Mouse (Mus musculus) brain, embryonic 14.5 days (tissue): Measurements from ENCODE around the gene Dcpp2. TPM values are rescaled to one million over a fixed set of nuclear protein-coding genes. Genes with fewer than 3 reads are reported as not detected.
A peak's percentile ranks its signal among the peaks of the same experiment; 100 is the strongest.
"Not testable (repeated sequence)": the region's sequence is repeated elsewhere in the genome, so short reads cannot be mapped to it uniquely, and the experiment has no call there.

Experiments
- DNase-seq: peaks from one replicate; pipeline ENCODE4 v3.0.0-alpha.2; 2011; ENCODE audit warnings: low read depth
- CTCF ChIP-seq: fragments of 200-500 bp; IDR thresholded peaks from 2 replicates; pipeline ENCODE4 v1.5.1; 2012; ENCODE audit warnings: inconsistent platforms, mild to moderate bottlenecking, moderate library complexity, borderline replicate concordance; ENCODE audit not compliant: insufficient read depth, insufficient read length; ENCODE audit errors: extremely low read depth
- POLR2A ChIP-seq: fragments of 200-500 bp; IDR thresholded peaks from 2 replicates; pipeline ENCODE4 v1.6.1; 2012; ENCODE audit warnings: mild to moderate bottlenecking, inconsistent platforms, borderline replicate concordance; ENCODE audit not compliant: poor library complexity, insufficient read depth, insufficient read length, severe bottlenecking; ENCODE audit errors: extremely low read depth
- polyA plus RNA-seq: library from polyadenylated mRNA; depleted of rRNA; stranded (reverse); fragments of >200 nt; gene quantifications from 2 replicates; pipeline ENCODE4 v1.2.3, GENCODE M21; 2012

Dcpp2 gene
- polyA plus RNA-seq, 1 experiment, result not detected

DNA sequence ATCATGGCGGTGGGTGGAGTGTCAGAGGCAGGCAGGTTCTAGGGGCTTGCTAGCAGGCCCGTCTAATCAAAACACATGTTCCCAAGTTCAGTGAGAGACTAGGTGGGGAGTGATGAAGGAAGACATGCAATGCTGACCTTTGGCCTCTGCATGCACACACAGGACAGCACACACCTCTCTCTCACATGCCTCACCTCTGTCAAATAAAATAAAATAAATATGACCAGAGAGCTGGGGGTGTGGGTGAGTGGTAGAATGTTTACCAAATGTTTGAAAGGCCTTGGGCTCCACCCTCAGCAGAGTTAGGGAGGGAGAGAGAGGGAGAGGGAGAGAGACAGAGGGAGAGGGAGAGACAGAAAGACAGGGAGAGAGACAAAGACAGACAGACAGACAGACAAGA is 22.8 kb upstream of the Dcpp2 start:
- TF ChIP-seq POLR2A, result no peak
- no peak for TF ChIP-seq CTCF
- no peak for DNase-seq

DNA sequence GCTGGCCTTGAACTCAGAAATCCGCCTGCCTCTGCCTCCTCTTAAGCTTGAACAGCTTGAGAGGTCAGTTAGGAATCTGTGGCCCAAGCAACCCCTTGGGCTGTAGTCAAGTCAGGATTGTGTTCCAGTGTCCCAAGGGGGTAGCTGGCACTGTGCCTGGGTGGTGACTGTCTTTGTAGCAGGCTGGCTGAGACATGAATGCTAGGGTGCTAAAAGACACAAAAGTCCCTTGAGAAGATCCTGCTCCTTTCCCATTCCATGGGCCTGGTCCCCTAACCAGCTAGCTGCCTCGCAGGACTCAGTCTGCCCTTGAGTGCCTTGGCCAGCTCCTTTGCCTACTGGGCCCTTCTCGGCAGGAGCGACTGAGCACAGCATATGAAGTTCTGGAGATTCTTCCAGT is 17.8 kb upstream of the Dcpp2 start:
- TF ChIP-seq CTCF (no peak), POLR2A (no peak)
- DNase-seq, result no peak

DNA sequence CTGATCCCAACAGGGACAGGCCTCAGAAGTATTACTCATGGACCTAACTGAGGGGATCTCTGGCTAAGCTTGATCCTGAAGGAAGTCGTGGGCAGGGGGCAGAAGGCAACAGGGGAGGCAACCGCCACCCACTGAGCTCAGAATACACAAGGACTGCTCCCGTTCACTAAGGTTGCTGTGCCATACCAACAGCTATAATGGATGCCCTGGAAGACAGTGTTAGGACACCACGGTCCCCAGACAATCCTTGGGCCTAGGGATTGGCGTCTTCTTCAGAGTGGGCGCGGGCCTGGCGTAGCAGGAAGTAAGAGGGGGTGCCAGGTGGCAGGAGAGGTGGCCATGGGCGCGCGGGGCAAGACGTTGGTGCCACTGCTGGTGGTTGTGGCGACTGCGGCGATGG is 12.9 kb upstream of the Dcpp2 start, which contains the start of gene Prss21:
Gene Prss21 (plus strand): TSS at position 301 of the 400 bp plus-strand sequence.
- no peak for TF ChIP-seq CTCF
- no peak for TF ChIP-seq POLR2A
- DNase-seq, result no peak

DNA sequence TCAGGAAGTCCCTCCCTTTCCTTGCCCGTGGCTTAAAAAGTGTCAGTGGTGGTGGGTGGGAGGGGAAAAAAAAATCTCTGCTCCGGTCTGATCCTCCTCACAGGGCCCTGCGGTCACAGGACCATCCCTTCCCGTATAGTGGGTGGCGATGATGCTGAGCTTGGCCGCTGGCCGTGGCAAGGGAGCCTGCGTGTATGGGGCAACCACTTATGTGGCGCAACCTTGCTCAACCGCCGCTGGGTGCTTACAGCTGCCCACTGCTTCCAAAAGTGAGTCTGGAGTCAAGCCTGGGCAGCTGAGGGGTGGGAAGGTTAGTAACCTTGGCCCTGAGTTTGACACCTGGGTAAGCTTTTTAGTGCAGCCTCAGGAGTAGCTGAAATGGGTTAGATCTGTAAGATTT is 12.2 kb upstream of the Dcpp2 start:
- TF ChIP-seq POLR2A, result no peak
- TF ChIP-seq CTCF, result no peak
- no peak for DNase-seq

DNA sequence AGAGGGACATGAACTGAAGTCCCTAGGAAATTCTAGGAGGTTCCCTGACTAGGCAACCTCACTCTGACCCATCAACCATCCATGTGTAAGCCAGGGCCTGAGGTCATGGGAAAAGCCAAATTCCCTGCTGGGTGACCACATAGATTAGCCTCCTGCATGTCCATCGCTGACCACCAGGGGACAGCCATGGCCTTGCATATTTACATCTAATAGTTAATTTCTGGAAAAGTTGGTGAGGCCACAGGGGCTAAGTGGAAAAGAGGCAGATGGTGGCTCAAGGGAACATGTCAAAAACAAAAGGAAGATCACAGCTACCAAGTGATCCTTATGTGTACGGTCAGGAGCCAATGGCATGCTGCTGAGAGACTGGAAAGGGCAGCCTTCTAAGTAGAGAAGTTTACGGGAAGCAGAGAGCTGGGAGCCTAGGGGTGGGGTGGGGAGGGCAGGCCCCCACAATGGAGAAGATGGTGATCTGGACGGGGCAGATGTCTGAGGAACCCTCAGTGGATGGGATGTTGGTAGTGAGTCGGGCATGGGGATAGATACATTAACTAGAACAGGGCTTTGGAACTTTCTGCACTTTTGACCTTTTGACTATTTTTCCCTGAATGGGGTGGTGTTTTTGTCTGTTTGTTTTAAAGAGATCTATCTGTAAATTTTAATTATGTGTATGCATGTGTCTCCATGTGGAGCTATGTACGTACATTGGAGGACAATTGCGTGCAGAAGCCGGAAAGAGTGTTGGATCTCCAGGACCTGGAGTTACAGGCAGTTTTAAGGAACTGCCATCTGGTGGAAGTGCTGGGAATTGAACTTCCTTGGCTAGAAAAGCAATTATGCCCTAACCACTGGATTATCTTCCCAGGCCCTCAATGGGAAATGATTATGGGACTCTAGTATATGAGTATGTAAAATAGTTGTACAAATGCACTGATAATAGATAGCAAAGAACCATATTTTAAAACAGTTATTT is 6.5 kb upstream of the Dcpp2 start:
- TF ChIP-seq POLR2A (no peak), CTCF (peak; percentile 68; the same call in 1 of the 2 replicates)
- peak; percentile 56 for DNase-seq

DNA sequence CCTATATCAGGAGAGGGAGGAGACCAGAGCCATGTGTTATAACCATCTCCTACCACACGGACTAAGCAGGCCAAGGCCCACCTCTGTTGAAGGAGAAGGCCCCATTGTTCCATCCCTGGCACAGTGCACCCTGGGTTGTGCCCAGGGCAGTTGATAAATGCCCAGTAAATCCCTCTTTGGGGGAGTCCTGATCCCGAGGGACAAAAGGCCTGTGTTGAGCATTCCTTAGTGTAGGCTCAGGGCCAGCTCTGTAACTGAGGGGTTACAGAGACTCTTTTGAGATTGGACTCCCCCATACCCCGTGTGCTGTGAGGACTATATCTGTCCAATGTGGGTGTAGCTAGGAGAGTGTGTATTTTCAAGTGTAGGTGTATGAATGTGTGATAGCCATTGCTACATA is 3.9 kb upstream of the Dcpp2 start:
- DNase-seq, result peak; percentile 65
- TF ChIP-seq POLR2A (no peak), CTCF (no peak)

DNA sequence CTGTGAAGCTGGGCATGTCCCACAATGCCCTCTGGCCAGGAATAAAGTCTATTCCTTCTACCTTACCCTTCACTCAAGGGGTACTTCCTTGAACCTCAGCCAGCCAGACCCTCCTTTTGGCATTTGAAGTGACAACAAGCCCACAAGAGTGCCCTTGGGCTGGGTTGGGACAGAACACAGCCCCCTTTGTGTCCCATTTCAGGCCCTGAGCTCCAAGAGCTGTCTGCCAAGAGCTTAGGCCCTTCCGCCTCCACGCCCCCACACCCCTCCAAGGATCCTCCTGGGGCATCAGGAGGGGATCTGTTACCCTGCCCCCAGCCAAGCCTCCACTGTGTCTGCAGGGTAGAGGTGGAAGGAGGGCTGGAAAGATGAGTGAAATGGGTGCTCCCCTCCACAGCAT is 3.5 kb upstream of the Dcpp2 start:
- TF ChIP-seq CTCF (no peak), POLR2A (no peak)
- DNase-seq, result peak; percentile 64

DNA sequence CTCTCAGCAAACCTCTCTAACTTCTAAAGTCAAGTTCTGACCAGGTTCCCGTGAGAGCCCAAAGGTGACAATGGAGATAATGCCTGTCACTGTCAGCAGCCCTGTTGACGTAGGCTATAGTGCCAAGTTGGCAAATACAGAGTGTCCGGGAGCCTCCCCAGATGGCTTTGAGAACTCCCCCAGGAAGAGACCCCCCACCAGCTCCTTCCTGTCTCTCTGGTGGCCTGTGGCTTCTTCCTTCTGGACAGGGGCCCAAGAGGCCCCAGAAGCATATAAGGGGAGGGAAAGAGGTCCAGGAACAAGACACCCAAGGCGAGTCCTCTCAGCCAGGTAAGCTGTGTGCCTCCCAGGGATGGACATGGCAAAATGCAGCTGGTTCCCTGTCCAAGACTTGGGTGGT is 36.5 kb downstream of the Dcpp2 start, which contains the start of gene Dcpp3:
Gene Dcpp3 (plus strand): TSS at position 301 of the 400 bp plus-strand sequence.
- DNase-seq, result not testable (repeated sequence)

DNA sequence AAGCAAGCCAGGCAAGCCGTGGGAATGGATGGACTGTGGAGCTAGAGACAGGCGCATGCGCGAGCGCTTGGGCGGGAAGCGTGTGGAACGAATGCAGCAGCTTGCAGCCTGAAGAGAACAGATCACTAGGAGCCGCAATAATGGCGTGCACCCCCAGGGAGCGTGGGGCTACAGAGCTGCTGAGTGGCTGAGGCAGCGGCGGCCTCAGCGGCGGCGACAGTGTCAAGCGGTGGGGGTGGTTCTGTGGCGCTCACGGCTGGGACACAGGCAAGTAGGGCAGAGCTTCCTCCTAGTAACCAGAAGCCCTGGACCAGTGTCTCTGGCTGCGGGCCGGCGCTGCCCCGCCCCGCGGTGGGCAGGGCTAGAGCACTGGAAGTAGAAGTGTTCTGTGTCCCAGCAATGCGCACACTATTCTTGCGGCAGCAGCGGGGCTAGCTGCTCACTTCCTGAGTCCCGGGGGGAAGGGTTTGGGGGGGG is 43.9 kb downstream of the Dcpp2 start:
- TF ChIP-seq CTCF, result no peak
- TF ChIP-seq POLR2A, result peak; percentile 26; the same call in 1 of the 2 replicates
- DNase-seq, result peak; percentile 97

DNA sequence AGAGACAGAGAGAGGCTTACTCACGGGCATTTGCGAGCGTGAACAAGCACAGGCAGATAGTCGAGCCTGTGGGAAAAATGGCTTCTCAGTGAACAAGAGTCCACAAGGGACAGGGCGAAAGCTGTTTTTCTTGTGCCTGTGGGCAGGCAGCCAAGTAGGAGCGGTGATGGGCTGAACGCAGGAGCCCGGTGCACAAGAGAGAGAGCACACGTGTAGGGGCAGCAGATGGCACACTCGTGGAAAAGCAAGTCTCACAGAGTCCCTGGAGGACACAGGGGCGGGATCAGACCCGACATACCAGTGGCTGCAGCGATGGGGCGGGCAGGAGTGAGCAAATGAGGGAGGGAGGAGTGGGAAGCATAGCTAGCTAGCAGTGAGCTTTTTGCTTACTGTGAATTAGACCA is 44.4 kb downstream of the Dcpp2 start:
- DNase-seq, result peak; percentile 88
- no peak for TF ChIP-seq CTCF
- TF ChIP-seq POLR2A, result 0 out of 2 replicates have a peak, but pooled peaks have one; percentile 9

DNA sequence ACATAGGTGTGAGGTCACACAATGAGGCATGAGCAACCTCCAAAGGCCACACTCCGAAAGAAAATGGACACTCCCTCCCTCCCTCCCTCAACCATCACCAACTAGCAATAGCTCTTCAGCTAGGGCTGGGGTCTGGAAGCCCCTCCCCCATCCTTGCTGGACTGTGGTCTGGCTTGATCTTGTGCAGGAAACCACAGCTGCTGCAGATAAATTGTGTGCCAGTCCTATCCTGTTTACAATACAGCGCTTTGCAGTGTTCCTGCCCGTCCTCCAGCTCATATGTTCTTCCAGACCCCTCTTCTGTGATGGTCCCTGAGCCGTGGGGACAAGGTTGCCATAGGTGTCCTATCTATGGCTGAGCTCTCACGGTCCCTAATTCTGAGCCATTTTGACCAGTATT is 50.5 kb downstream of the Dcpp2 start:
- no peak for DNase-seq
- no peak for TF ChIP-seq POLR2A
- TF ChIP-seq CTCF, result no peak

DNA sequence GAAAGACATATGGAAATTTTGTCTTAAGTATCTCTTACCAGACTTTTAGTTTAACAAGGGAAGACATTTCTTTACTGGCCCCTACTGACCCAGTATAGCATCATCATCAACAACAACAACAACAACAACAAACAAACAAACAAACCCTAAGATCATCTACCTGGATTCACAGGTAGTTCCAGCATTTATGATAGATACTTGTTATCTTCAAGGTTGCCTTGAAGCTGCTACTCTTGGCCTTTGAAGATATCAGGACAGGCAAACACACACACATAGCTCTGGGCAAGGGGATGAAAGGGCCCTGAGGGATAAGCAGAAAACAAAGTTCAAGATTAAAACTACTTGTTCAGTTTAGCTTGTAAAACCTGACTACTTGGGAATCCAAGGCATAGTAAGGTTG is 60.7 kb downstream of the Dcpp2 start, which contains the start of gene Sbp:
Gene Sbp (plus strand): TSS at position 301 of the 400 bp plus-strand sequence.
- TF ChIP-seq POLR2A (no peak), CTCF (no peak)
- no peak for DNase-seq

DNA sequence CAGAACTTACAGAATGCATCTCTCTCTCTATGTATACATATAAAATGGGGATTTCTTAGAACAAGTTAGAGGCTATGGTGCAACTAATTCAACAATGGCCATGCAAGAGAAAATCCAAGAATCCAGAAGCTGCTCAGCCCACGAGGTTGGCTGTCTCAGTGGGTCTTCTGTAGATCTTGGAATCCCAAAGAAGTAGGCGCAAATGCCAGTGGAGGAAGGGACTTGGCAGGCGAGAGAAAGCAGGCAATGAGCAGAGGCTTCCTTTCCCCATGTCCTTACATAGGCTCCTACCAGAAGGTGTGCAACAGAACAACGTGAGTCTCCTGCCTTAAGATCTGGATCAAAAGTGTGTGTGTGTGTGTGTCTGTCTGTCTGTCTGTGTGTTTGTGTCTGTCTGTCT is 66.8 kb downstream of the Dcpp2 start:
- not testable (repeated sequence) for DNase-seq
